Mouse (Mus musculus): ENCODE measurements around the gene Trim9. TPM values are rescaled to one million over a fixed set of nuclear protein-coding genes. Genes with fewer than 3 reads are reported as not detected.

Trim9 gene
- polyA plus RNA-seq, 1 experiment: not detected

DNA sequence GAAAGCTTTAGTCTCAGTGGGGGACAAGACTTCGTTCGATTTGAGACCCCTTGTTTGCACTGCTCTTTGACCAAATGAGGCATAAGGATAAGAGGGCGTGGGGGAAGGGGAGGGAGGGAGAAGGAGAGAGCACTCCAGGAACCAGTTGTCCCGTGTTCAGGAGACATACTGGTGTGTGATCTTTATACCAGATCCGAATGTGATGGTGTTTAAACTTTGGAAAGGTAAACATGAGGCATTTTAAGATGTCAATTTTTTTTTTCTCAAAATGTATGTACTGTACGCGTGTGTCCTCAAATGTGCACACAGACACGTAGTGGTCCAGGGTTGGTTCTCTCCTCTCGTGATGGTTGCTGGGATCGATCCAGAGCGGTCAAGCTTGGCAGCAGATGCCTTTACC, 119.3 kb downstream of the Trim9 start:
- Histone ChIP-seq H3K36me3 (ENCODE audit: control insufficient read depth) (no peaks in the 10 kb centered on the region), H3K4me1 (ENCODE audit: control insufficient read depth) (peaks cover 35% of the 10 kb centered on the region), H3K27me3 (ENCODE audit: control insufficient read depth) (no peaks in the 10 kb centered on the region), H3K4me3 (replicated peaks) (peak overlapping the region; percentile 69), H3K9me3 (ENCODE audit: control insufficient read depth, low read length) (no peaks in the 10 kb centered on the region)
- TF ChIP-seq TAL1 (IDR thresholded peaks at IDR 0.05; ENCODE audit: low read length) (no peak), GATA1 (IDR thresholded peaks at IDR 0.05; ENCODE audit: low read length) (no peak)

- Histone ChIP-seq H3K4me3 (replicated peaks) (peak overlapping the region; percentile 69), H3K4me1 (ENCODE audit: control insufficient read depth) (peaks cover 29% of the 10 kb centered on the region), H3K27me3 (ENCODE audit: control insufficient read depth) (no peaks in the 10 kb centered on the region), H3K9me3 (ENCODE audit: control insufficient read depth, low read length) (no peaks in the 10 kb centered on the region), H3K36me3 (ENCODE audit: control insufficient read depth) (no peaks in the 10 kb centered on the region)
- TF ChIP-seq GATA1 (IDR thresholded peaks at IDR 0.05; ENCODE audit: low read length) (no peak), TAL1 (IDR thresholded peaks at IDR 0.05; ENCODE audit: low read length) (no peak)
Measured at GRCm38 (mm10) chr12:70227121-70227932, 120.1 kb downstream of the Trim9 start.

DNA sequence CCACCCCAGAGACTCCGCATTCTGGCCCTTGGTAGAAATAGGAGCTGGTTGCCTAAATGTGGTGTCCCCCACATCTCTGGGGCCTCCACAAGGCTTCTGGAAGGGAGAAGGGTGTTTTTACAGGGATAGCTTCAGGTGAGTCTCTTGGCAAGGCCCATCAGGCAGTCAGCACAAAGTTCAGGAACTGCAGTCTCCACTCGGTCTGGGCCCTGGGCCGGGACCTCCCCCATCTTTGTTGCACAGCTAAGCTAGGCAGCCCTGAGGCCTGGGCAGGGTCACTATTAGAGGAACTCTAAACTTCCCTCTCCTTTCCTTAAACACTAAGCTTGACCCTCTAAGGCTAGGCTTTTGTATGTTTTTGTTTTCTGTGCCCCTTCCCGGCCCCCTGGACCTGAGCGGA, 120.8 kb downstream of the Trim9 start:
- H3K4me3 ChIP-seq (replicated peaks): peak overlapping the region; percentile 69
- peaks cover 22% of the 10 kb centered on the region for H3K4me1 ChIP-seq (ENCODE audit: control insufficient read depth)
- no peaks in the 10 kb centered on the region; the same call in 1 of the 2 replicates for H3K36me3 ChIP-seq (ENCODE audit: control insufficient read depth)
- H3K27me3 ChIP-seq (ENCODE audit: control insufficient read depth): no peaks in the 10 kb centered on the region
- H3K9me3 ChIP-seq (ENCODE audit: control insufficient read depth, low read length): no peaks in the 10 kb centered on the region
- TF ChIP-seq TAL1 (IDR thresholded peaks at IDR 0.05; ENCODE audit: low read length): no peak
- no peak for TF ChIP-seq GATA1 (IDR thresholded peaks at IDR 0.05; ENCODE audit: low read length)

- H3K4me3 ChIP-seq (replicated peaks): no peak overlapping the region
- H3K9me3 ChIP-seq (ENCODE audit: control insufficient read depth, low read length): no peaks in the 10 kb centered on the region
- H3K36me3 ChIP-seq (ENCODE audit: control insufficient read depth): peaks cover 4% of the 10 kb centered on the region; the same call in 1 of the 2 replicates
- TF ChIP-seq GATA1 (IDR thresholded peaks at IDR 0.05; ENCODE audit: low read length): no peak
- TF ChIP-seq TAL1 (IDR thresholded peaks at IDR 0.05; ENCODE audit: low read length): no peak
- H3K4me1 ChIP-seq (ENCODE audit: control insufficient read depth): peaks cover 19% of the 10 kb centered on the region
- no peaks in the 10 kb centered on the region for H3K27me3 ChIP-seq (ENCODE audit: control insufficient read depth)
Measured at GRCm38 (mm10) chr12:70223331-70223730, 124.1 kb downstream of the Trim9 start.

DNA sequence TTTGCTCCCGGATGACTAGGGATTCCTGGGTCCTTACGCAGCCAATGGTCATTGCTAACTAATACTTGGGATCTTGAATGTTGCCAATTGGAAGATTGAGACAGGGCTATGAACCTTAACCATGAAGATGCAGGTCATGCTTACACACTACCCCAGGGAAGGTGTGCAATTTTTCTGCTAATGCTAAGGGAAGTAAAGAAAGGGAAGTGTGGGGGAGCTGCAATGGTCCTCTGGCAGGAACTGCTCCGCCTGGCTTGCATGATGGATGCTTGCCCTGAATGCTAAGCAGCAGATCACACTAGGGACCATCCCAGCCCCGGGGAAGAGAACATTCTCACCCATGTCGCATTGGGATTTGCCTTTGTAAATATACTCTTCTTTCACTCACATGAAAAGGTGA, 126.0 kb downstream of the Trim9 start:
- peaks cover 4% of the 10 kb centered on the region; the same call in 1 of the 2 replicates for H3K36me3 ChIP-seq (ENCODE audit: control insufficient read depth)
- no peaks in the 10 kb centered on the region for H3K27me3 ChIP-seq (ENCODE audit: control insufficient read depth)
- H3K4me1 ChIP-seq (ENCODE audit: control insufficient read depth): peaks cover 1% of the 10 kb centered on the region; the same call in 1 of the 2 replicates
- no peak for TF ChIP-seq TAL1 (IDR thresholded peaks at IDR 0.05; ENCODE audit: low read length)
- no peak for TF ChIP-seq GATA1 (IDR thresholded peaks at IDR 0.05; ENCODE audit: low read length)
- H3K4me3 ChIP-seq (replicated peaks): no peak overlapping the region
- H3K9me3 ChIP-seq (ENCODE audit: control insufficient read depth, low read length): no peaks in the 10 kb centered on the region

DNA sequence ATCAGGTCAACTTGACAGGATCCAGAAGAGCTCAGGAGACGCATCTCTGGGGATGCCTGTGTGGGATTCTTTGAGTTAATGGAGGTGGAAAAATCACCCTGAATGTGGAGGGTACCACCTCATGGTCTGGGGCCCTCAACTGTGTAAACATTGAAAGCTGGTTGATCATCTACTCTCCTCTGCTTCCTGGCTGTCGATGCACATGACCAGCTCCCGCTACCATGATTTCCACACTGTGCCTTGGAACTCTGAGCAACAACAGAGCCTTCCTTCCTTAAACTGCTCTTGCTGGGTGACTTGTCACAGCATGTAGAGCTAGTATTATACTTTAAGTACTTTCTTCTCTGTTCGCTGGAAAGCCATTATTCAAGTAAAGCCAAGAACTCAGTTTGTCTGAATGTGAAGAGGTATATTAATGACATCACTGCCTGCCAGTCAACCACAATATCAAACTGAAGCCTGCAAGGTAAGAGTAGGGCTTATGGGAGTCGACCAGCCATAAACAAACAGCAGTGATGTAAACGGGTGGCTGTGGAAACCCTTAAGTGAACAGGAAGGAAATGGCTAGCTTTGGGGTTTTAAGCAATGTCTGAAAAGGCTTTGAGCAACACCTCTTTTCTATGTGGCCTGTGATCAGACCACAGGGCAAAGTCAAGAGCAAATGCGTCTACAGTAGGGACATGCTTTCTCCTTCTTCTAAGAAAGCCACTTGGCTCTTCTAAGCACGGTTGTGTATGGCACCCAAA, 128.4 kb downstream of the Trim9 start:
- Histone ChIP-seq H3K9me3 (ENCODE audit: control insufficient read depth, low read length) (no peaks in the 10 kb centered on the region), H3K36me3 (ENCODE audit: control insufficient read depth) (peaks cover 4% of the 10 kb centered on the region; the same call in 1 of the 2 replicates), H3K4me1 (ENCODE audit: control insufficient read depth) (no peaks in the 10 kb centered on the region), H3K4me3 (replicated peaks) (no peak overlapping the region), H3K27me3 (ENCODE audit: control insufficient read depth) (no peaks in the 10 kb centered on the region)
- no peak for TF ChIP-seq GATA1 (IDR thresholded peaks at IDR 0.05; ENCODE audit: low read length)
- no peak for TF ChIP-seq TAL1 (IDR thresholded peaks at IDR 0.05; ENCODE audit: low read length)

DNA sequence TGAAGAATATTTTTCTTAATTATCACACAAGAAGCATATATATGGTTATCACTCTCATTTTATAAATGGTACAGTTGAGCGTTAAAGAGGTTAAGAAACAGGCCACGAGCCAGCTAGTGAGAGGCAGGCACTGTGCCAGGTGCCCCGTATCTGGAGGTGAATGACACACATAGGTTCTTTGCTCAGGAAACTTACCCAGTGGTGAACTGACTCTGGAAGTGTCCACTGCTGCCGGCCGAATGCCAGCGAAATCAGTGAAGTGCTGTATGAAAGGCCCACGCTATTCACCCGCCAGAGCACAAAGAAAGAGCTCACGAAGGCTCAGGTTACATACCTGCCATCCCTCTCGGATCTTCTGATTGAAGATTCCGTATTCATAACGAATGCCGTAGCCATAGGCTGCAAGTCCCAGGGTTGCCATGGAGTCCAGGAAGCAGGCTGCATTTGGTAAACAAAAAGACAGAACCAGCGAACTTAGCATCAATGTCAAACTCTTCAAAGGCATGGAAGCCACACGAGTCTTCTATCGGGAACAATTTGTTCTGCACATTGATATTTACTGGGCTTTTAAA, 131.1 kb downstream of the Trim9 start:
- Histone ChIP-seq H3K4me1 (ENCODE audit: control insufficient read depth) (no peaks in the 10 kb centered on the region), H3K36me3 (ENCODE audit: control insufficient read depth) (peaks cover 2% of the 10 kb centered on the region; the same call in 1 of the 2 replicates), H3K4me3 (replicated peaks) (no peak overlapping the region), H3K27me3 (ENCODE audit: control insufficient read depth) (no peaks in the 10 kb centered on the region), H3K9me3 (ENCODE audit: control insufficient read depth, low read length) (no peaks in the 10 kb centered on the region)
- no peak for TF ChIP-seq GATA1 (IDR thresholded peaks at IDR 0.05; ENCODE audit: low read length)
- no peak for TF ChIP-seq TAL1 (IDR thresholded peaks at IDR 0.05; ENCODE audit: low read length)

- H3K36me3 ChIP-seq (ENCODE audit: control insufficient read depth): no peaks in the 10 kb centered on the region; the same call in 1 of the 2 replicates
- H3K9me3 ChIP-seq (ENCODE audit: control insufficient read depth, low read length): no peaks in the 10 kb centered on the region
- no peak overlapping the region for H3K4me3 ChIP-seq (replicated peaks)
- no peaks in the 10 kb centered on the region for H3K4me1 ChIP-seq (ENCODE audit: control insufficient read depth)
- H3K27me3 ChIP-seq (ENCODE audit: control insufficient read depth): no peaks in the 10 kb centered on the region
- TF ChIP-seq GATA1 (IDR thresholded peaks at IDR 0.05; ENCODE audit: low read length) (no peak), TAL1 (IDR thresholded peaks at IDR 0.05; ENCODE audit: low read length) (no peak)
Measured at GRCm38 (mm10) chr12:70214281-70214680, 133.1 kb downstream of the Trim9 start.

DNA sequence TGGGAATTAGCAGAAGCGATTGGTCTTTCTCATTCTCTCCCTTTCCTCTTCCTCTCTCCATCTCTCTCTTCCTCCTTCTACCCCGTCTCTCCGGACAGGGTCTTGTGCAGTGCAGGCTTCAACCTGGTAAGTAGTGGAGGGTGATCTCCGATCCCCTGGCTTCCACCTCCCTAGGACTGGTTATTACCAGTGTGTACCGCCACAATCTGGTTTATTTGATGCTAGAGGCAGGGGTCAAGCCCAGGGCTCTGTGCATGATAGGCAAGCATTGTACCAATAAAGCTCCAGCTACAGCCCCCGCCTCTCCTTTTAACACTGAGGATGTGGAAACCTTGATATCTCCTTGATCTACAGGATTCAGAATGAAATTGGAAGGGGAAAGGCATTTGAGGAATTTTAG, 133.8 kb downstream of the Trim9 start:
- Histone ChIP-seq H3K9me3 (ENCODE audit: control insufficient read depth, low read length) (no peaks in the 10 kb centered on the region), H3K4me3 (replicated peaks) (no peak overlapping the region), H3K36me3 (ENCODE audit: control insufficient read depth) (no peaks in the 10 kb centered on the region; the same call in 1 of the 2 replicates), H3K4me1 (ENCODE audit: control insufficient read depth) (no peaks in the 10 kb centered on the region), H3K27me3 (ENCODE audit: control insufficient read depth) (no peaks in the 10 kb centered on the region)
- TF ChIP-seq TAL1 (IDR thresholded peaks at IDR 0.05; ENCODE audit: low read length) (no peak), GATA1 (IDR thresholded peaks at IDR 0.05; ENCODE audit: low read length) (no peak)
